38 mouse cellular contexts compared by ENCODE assay signal in the genomic region with DNA sequence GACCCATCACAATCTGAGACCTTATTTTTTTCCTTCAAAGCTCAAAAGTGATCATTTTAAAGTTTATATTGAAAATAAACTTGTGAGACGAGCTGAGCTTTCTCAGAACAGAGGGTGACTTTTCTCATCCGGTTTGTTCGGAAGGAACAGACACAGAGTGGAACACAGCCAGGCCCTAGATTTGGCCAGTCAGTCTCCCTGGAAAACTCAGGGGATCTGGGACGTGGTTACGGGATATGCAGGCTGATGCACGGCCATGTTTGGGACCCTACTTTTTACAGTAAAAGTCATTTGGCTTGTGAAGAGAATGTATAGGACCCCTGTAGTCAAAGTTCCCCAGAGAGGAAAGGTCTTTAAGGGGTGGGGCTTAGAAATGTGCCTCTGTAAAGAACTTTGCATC. TPM values are rescaled to one million over a fixed set of nuclear protein-coding genes. Genes with fewer than 3 reads are reported as not detected.
"Had no signal": no experiment of that assay in that cellular context is flagged by ENCODE, and none has a peak within 500 bp of the region (broad histone marks: within the 10 kb centered on the region; RNA-seq: fewer than 3 reads in every experiment).

No protein-coding gene starts in this region.

- H3K4me3 ChIP-seq: forebrain, embryonic 15.5 days; heart, embryonic 13.5 days; hindbrain, embryonic 13.5 days; hindbrain, embryonic 15.5 days; kidney, embryonic 15.5 days; limb, embryonic 13.5 days; limb, embryonic 15.5 days; liver, embryonic 12.5 days had no signal

- H3K27me3 ChIP-seq: forebrain, embryonic 15.5 days; heart, embryonic 13.5 days; hindbrain, embryonic 13.5 days; hindbrain, embryonic 15.5 days; kidney, embryonic 15.5 days; limb, embryonic 13.5 days; limb, embryonic 15.5 days; liver, embryonic 12.5 days had no signal

- DNase-seq: gastrocnemius, postnatal 14 days; gastrocnemius, postnatal 36 days; kidney, adult 11 months; layer of hippocampus, adult 9-11 months had no signal

- H3K9ac ChIP-seq: forebrain, embryonic 15.5 days; forebrain, postnatal 0 days; heart, embryonic 13.5 days; hindbrain, embryonic 13.5 days; hindbrain, embryonic 15.5 days; kidney, embryonic 15.5 days; limb, embryonic 13.5 days; limb, embryonic 15.5 days; liver, embryonic 12.5 days; liver, embryonic 14.5 days had no signal

- H3K4me2 ChIP-seq: forebrain, embryonic 15.5 days; heart, embryonic 13.5 days; hindbrain, embryonic 13.5 days; hindbrain, embryonic 15.5 days; kidney, embryonic 15.5 days; limb, embryonic 13.5 days; limb, embryonic 15.5 days; liver, embryonic 12.5 days had no signal

- H3K36me3 ChIP-seq: forebrain, embryonic 15.5 days had no signal

- H3K27ac ChIP-seq: forebrain, embryonic 15.5 days; hindbrain, embryonic 13.5 days; hindbrain, embryonic 15.5 days; hindbrain, postnatal 0 days; kidney, embryonic 15.5 days; kidney, postnatal 0 days; limb, embryonic 13.5 days; limb, embryonic 15.5 days; liver, embryonic 12.5 days; liver, embryonic 14.5 days had no signal

- ATAC-seq: forebrain, embryonic 15.5 days; hindbrain, postnatal 0 days; intestine, embryonic 16.5 days; liver, embryonic 12.5 days had no signal

- H3K4me1 ChIP-seq: forebrain, embryonic 15.5 days; hindbrain, embryonic 13.5 days; hindbrain, embryonic 15.5 days; kidney, embryonic 15.5 days; limb, embryonic 13.5 days; limb, embryonic 15.5 days; liver, embryonic 12.5 days had no signal

- H3K9me3 ChIP-seq: forebrain, embryonic 15.5 days; heart, embryonic 13.5 days; hindbrain, embryonic 13.5 days; hindbrain, embryonic 15.5 days; kidney, embryonic 15.5 days; limb, embryonic 13.5 days; limb, embryonic 15.5 days; liver, embryonic 12.5 days had no signal

RNA-seq across cellular contexts. Expression of a gene that starts 48.4 kb away (rescaled TPM):
- total RNA-seq: forebrain, postnatal 0 days; gastrocnemius, adult 18-20 months; gastrocnemius, adult 8-10 months; gastrocnemius, postnatal 14 days; gastrocnemius, postnatal 36 days; heart, postnatal 10 days; hematopoietic stem cell, adult 5-6 weeks; hindbrain, postnatal 0 days; layer of hippocampus, adult 18-20 months; layer of hippocampus, adult 8-10 months; layer of hippocampus, postnatal 14 days; layer of hippocampus, postnatal 36 days; left cerebral cortex, adult 18-20 months; left cerebral cortex, adult 8-10 months; left cerebral cortex, postnatal 10 days; left cerebral cortex, postnatal 25 days; left cerebral cortex, postnatal 4 days; liver, adult 2 months had no signal
- polyA plus RNA-seq: forebrain, embryonic 15.5 days; forebrain, postnatal 0 days; gonadal fat pad, adult 2 months; heart, embryonic 13.5 days; hindbrain, embryonic 11.5 days; hindbrain, embryonic 13.5 days; hindbrain, embryonic 15.5 days; hindbrain, postnatal 0 days; intestine, embryonic 14.5 days; intestine, embryonic 16.5 days; kidney, adult 2 months; kidney, embryonic 15.5 days; kidney, postnatal 0 days; large intestine, adult 2 months; limb, embryonic 11.5 days; limb, embryonic 13.5 days; limb, embryonic 15.5 days; liver, adult 2 months; liver, embryonic 12.5 days; liver, embryonic 14.5 days; liver, embryonic 16.5 days had no signal
